Mouse (Mus musculus) cortical plate, adult 2 months (tissue): ENCODE results near the gene Polr1e. TPM values are rescaled to one million over a fixed set of nuclear protein-coding genes. Genes with fewer than 3 reads are reported as not detected.

Source experiments
- H3K27ac ChIP-seq: fragments of 200-500 bp; 2 replicates; pipeline ENCODE4 v1.5.1; 2012; ENCODE audit warnings: low read length, control low read depth, inconsistent platforms; ENCODE audit not compliant: insufficient read depth
- H3K4me1 ChIP-seq: fragments of 200-500 bp; 2 replicates; pipeline ENCODE4 v1.6.1; 2011; ENCODE audit warnings: low read length; ENCODE audit not compliant: control insufficient read depth, insufficient read depth
- H3K4me3 ChIP-seq: fragments of 200-500 bp; 2 replicates; pipeline ENCODE4 v1.5.1; 2011; ENCODE audit warnings: mild to moderate bottlenecking, low read length, control low read depth; ENCODE audit not compliant: insufficient read depth
- CTCF ChIP-seq: fragments of 200-500 bp; IDR thresholded peaks from 2 replicates; pipeline ENCODE4 v1.5.1; 2011; ENCODE audit warnings: mild to moderate bottlenecking, control low read depth, low read length; ENCODE audit not compliant: insufficient read depth; ENCODE audit errors: extremely low read depth
- POLR2A ChIP-seq: fragments of 200-500 bp; IDR thresholded peaks from 2 replicates; pipeline ENCODE4 v1.6.1; 2011; ENCODE audit warnings: mild to moderate bottlenecking, low read length, control low read depth; ENCODE audit not compliant: insufficient read depth; ENCODE audit errors: extremely low read depth
- polyA plus RNA-seq: library from polyadenylated mRNA; depleted of rRNA; stranded (reverse); fragments of >200 nt; gene quantifications from 2 replicates; pipeline ENCODE4 v1.2.3, GENCODE M21; 2012

Polr1e gene
- polyA plus RNA-seq, 1 experiment = 11.4 TPM

GRCm38 (mm10) chr4:44998071-44998470, 20.3 kb upstream of the Polr1e start:
- Histone ChIP-seq H3K27ac (no peak overlapping the region), H3K4me3 (no peak overlapping the region), H3K4me1 (no peaks in the 10 kb centered on the region)
- TF ChIP-seq POLR2A (no peak), CTCF (no peak)

DNA sequence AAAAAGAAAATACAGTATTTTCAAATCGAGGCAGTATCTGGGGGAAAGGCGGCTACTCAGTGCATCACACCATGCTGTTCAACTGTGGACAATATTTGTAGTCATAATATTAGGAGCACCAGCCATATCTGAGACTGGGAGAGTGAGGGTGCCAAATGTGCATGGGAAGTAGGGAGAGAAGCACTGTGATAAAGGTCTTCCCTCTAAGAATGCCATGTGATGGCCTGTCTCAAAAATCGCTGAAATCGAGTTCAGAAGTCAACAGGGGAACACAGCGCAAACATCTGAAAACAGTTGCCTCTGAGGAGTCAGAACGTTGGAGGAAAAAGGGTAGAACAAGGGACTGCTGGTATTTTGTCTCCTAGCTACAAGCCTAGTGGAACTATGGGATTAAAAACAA, 18.4 kb upstream of the Polr1e start:
- no peak overlapping the region for H3K4me3 ChIP-seq
- no peaks in the 10 kb centered on the region for H3K4me1 ChIP-seq
- no peak overlapping the region for H3K27ac ChIP-seq
- TF ChIP-seq POLR2A (no peak), CTCF (no peak)

DNA sequence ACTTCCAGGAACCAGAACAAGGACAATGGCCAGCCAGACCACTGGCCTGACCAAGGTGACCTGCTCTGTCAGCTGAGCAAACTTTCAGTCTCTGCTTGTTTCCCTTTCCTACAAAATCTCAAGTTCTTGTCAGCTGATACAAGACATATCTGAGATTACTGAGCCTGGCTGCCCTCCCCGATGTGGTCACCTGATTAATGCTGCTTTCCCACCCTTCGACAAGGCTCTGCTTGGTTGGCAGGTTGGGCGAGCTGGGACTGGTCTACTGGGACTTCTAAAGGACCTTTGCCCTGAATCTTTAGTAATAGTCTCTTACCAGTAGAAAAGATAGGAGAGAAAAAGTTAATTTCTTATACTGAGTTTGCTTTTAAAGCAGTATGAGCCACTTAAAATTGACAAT, 12.9 kb upstream of the Polr1e start:
- H3K4me1 ChIP-seq = peaks cover 5% of the 10 kb centered on the region
- TF ChIP-seq CTCF = no peak
- TF ChIP-seq POLR2A = no peak
- no peak overlapping the region for H3K4me3 ChIP-seq
- H3K27ac ChIP-seq = no peak overlapping the region

DNA sequence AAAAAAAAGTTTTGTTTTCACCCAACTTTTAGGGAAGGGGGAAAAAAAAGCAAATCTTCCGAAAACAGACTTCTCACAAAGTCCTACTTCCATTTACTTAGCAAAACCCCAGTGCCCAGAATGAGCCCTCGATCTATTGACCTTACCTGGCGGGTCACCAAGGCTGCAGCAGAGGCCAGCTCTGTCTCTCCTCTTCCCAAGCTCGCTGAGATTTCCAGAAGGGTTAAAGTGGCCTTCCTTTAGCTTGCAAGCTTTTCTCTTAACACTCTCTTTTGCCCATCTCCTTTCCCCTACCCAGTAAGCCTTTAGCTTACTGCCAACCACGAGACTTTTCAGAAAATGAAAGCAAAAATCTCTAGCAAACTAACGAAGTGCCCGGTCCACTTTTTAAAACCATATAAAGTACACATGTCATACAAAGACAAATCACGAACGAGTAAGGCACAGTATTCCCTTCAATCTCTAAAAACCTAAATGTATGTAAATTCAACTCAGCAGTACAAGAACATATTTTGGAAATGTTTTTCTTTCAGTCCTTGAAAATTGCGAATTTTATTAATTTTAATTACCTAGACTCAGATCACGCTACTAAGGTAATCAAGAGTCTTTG, 7.5 kb upstream of the Polr1e start:
- no peak for TF ChIP-seq CTCF
- TF ChIP-seq POLR2A = no peak
- H3K27ac ChIP-seq = no peak overlapping the region
- peak overlapping the region; percentile 89 for H3K4me3 ChIP-seq
- peaks cover 6% of the 10 kb centered on the region for H3K4me1 ChIP-seq

- peak overlapping the region; percentile 89 for H3K4me3 ChIP-seq
- TF ChIP-seq POLR2A (no peak; the same call in 1 of the 2 replicates), CTCF (no peak)
- peaks cover 6% of the 10 kb centered on the region for H3K4me1 ChIP-seq
- H3K27ac ChIP-seq = peak overlapping the region; percentile 76
These were observed 6.7 kb upstream of the Polr1e start for GRCm38 (mm10) chr4:45011581-45012104.

DNA sequence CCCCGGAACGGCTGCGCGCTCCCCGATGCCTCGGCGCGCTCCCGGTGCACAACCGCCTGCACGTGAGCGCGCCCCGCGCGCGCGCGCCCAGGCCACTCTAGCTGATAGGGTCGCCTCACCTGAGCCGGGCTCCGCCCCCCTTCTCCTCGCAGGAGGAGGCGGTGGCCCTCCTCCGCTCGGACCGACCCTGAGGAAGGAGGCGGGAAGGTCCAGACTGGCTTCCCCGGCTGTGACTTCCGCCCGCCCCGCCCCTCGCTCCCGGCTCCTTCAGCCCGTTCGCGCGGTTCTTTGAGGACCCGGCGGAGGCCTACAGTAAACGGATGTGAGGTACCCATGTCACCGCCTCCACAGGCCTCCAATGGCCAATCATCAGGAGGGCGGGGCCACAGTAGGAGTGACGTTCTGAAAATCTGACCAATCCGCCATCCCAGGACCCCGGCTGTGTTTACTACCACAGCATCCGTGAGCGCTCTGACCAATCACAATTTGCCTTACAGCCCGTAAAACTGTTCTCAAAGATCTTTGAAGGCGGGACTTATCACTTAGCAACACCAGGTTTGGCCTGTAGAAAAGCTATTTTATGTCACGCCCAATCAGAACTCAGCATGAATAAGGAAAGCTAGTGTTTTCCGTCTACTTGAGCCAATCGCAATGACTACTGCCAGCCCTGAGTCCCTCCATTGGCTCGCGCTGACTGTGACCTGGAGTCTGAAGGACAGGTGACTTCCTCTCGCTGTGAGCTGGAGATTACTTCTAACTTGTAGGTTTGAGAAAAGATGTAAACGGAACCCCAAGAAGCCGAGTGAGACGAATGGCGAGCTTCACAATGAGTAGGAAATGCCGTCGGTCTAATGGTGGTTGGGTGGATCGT, 6.0 kb upstream of the Polr1e start, which contains the start of gene Zbtb5:
Gene Zbtb5, minus strand, starts transcription at position 308 of the 871 bp plus-strand sequence.
- Histone ChIP-seq H3K4me1 (peaks cover 6% of the 10 kb centered on the region), H3K4me3 (peak within 1 kb of the TSS; percentile 89), H3K27ac (peak within 1 kb of the TSS; percentile 76)
- TF ChIP-seq CTCF (no peak), POLR2A (peak; percentile 83)

- Histone ChIP-seq H3K4me1 (peaks cover 6% of the 10 kb centered on the region), H3K27ac (peak overlapping the region; percentile 20), H3K4me3 (peak overlapping the region; percentile 51)
- TF ChIP-seq POLR2A (no peak), CTCF (no peak)
These were observed 5.4 kb upstream of the Polr1e start for GRCm38 (mm10) chr4:45013031-45013431.

DNA sequence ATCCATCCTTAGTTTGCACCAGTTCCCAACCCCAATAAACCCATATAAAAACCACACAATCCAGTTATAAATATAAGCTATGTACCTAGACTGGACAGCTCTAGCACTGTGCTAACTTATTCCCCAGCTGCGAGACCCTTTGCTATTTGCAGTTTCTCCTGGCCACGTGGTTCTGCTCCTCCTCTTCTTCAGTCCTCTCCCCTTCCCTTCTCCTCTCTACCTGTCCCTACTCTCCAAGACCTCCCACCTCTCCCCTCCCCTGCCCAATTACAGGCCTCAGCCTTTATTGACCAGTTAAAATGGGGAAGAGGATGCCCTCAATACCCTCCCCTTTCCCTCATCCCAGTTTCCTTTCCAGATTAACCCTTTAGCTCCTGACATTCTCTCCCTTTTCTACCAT, 4.8 kb upstream of the Polr1e start:
- no peak for TF ChIP-seq POLR2A
- TF ChIP-seq CTCF = no peak
- Histone ChIP-seq H3K4me1 (peaks cover 6% of the 10 kb centered on the region), H3K27ac (no peak overlapping the region), H3K4me3 (peak overlapping the region; percentile 51; the same call in 1 of the 2 replicates)

- TF ChIP-seq CTCF (peak; percentile 76), POLR2A (no peak)
- Histone ChIP-seq H3K27ac (no peak overlapping the region), H3K4me1 (peaks cover 4% of the 10 kb centered on the region), H3K4me3 (no peak overlapping the region)
These were observed 2.8 kb upstream of the Polr1e start for GRCm38 (mm10) chr4:45015615-45016014.
